Mouse (Mus musculus) adrenal gland, adult 18-20 months (tissue): ENCODE measurements around the gene Gabra6. TPM values are rescaled to one million over a fixed set of nuclear protein-coding genes. Genes with fewer than 3 reads are reported as not detected.

Experiments used
- DNase-seq, 2 experiments: peaks; one replicate each; pipeline ENCODE4 v3.0.0; 2021 to 2022; ENCODE audit warnings: low spot score in 2 of 2
- long read RNA-seq, 2 experiments: library from polyadenylated mRNA; stranded (forward); transcript quantifications; one replicate each; pipeline ENCODE4 v2.0.0; 2021
- total RNA-seq, 2 experiments: library from RNA; stranded (reverse); gene quantifications; 1 replicate in 1 of 2; 2 replicates in 1 of 2; pipeline ENCODE4 v1.2.3; 2021

Gene Gabra6
- not detected for total RNA-seq
- long read RNA-seq, experiment 1: 0 reads
- long read RNA-seq, experiment 2: 0 reads

DNA sequence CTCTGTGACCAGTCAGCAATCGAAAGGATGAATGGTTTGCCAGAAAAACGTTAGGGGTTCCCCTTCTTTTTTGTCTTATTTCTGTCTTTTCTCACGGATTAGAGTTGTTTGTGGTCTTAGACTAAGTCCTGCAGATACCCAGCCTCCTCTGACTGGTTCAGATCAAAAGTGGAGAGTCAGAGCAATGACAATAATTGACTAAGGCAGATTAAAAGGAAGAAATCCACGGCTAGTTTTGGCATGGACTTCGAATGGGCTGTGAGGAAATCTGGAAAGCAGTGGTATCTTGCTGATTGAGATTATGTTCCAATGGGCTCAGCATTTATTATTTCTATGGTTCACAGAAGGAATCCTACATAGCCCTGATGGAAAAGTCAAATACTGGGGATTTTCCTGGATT, at the start of gene Gabra6:
Gene Gabra6 (minus strand): TSS at position 191 of the 400 bp plus-strand sequence.
- no peak for DNase-seq

DNA sequence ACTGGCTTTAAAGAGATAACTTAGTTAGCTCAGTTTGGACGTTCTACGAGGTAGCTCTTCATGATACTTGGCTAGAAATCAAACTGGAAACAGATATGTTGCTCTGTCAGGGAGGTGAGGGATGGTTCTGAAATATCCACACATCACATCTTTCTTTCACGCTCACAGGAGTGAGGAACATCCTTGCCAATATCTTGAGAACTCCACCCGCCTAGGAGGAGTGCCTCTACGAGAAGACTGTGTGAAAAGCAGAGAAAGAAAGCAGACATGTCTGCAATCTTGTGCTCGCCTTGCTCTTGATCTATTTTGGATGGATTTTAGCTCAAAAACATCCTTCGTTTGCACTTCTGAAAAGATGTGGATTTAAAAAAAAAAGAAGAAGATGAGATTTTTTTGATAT, 44.7 kb upstream of the Gabra6 start:
- no peak for DNase-seq

DNA sequence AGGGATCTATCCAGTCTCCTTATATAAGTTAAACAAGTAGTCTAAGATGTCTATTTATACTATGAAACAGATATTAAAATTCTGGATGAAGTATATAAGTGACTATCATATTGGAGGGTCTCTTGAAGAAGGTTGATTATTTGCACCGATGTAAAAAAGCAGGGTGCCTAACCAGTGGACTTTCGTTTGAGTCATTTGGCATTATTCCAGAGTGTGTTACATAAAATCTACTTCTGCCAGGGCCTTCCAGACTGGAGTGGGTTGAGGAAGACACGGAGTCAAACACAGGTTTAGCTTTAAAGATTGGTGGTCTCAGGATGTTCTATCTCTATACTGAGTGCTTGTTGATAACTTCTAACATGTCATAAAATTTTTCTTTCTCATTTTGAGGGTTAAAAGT, 11.2 kb upstream of the Gabra6 start:
- no peak for DNase-seq

DNA sequence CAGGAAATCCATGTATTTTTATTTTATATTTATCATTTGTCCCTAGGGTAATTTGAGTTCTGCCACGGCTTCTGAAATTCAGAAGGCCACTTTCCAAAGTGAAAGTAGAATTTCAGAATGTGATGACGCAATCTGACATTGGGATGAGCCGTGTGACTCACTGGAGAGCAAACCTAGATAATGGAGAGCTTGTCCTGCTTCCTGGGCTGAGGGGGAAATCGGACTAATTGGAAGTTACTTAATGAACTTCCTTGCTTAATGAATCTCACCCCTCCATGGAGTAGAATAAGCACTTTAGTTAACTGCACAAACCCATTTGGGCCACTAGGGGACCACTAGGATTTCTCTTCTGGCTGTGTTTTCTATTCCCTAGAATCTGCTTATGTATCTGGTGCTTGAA, 5.4 kb upstream of the Gabra6 start:
- peak in 1 of 2 experiments; percentile 4 for DNase-seq

DNA sequence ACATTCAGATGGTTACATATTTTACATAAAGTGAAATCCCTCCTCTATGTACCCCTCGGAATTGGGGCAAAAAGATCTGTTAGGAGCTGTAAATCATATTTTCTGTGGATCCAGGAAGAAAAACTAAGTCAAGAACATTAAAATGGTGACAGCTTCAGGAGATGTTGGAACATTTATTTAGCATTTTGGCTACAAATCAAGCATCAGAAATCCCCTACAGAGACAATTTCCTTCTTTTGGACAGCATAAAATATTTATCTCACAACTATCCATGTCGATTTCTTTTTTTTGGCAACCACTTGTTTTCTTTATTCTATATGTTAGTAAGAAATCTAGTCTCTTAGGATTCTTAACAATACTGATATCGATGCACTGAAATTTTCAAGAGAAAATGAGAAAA, 688 bp upstream of the Gabra6 start:
- DNase-seq: no peak

DNA sequence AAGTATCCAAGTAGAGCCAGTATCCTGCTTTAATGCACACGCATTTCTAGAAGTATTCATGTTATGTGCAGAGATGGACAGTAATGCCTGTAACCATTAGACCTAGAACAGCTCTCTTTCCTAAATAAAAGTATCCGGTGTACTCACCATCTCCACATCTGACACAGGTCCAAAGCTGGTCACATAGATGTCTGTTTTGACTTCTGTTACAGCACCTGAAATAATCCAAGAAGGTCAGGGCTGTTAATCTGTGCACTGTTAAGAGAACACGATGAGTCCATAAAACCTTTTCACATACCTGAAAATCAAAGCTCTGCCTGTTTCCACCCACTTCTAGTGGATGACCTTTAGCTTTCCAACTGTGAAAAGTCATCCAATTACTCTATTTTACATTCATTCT, 1.4 kb downstream of the Gabra6 start:
- no peak for DNase-seq

DNA sequence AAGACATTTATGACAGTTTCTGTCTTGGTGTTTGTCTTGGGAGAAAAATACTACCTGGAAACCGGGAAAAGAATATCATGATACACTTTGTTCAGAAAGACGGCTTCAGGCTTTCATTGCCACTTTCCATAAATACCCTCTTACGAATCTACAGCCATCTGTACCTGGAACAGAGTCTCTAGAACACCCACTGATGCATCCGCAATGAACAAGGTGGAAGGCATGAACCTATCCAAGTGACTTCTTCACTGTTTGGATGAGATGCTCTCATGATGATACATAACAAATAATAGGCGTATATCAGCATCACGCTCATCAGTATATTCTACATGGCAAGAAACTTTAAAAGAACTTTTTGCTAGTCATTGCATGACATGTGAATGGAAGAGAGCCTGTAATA, 1.8 kb downstream of the Gabra6 start:
- no peak for DNase-seq

DNA sequence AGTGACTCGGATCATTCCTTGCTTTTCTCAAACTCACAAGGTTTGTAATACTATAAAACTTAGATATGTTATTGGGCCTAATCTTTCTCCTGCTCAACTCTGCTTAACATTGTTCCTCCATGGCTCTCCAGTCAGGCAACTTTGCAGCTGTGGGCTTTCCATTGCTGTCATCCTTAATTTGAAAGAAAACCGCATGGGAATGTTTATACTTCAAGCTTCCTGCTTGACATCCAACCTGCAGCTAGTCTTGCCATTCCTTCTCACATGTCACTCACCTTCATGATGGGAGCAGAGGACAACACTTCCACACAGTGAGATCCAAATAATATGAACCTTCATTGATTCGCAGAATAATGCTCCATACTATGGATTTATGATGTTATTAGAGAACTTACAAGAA, 2.9 kb downstream of the Gabra6 start:
- no peak for DNase-seq

DNA sequence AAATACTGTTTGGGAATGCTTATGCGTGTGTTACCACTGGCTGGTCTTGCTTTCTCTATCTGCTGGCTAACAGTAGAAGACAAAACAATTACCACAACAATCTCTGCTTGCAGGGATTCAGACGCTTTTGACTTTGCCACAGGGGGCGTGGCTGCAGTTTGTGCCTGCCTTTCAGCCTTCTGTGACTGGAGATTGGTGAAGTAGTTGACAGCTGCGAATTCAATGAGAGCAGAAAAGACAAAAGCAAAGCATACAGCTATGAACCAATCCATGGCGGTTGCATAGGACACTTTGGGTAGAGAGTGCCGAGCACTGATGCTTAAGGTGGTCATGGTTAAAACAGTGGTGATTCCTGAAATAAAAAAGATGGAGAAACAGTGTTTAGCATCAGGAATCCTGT, 6.0 kb downstream of the Gabra6 start:
- DNase-seq: no peak

DNA sequence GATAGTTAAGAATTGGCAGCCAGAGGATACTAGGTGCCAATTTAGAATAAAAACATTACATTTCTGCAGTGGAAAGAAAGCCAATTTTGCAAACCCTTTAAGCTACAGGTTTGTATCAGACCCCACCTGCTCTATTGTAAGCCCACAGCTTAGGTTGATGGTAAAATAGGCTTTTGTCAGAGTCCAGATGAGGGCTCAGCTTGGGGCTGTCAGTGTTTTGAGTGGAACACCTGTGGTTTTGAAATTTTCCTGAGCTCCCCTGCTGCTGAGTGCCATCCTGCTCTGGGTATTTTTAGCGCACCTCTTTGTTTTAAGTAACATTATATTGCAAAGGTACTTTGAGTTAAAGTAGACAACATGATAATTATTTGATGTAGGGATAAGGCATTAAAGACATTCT, 10.0 kb downstream of the Gabra6 start:
- no peak for DNase-seq

DNA sequence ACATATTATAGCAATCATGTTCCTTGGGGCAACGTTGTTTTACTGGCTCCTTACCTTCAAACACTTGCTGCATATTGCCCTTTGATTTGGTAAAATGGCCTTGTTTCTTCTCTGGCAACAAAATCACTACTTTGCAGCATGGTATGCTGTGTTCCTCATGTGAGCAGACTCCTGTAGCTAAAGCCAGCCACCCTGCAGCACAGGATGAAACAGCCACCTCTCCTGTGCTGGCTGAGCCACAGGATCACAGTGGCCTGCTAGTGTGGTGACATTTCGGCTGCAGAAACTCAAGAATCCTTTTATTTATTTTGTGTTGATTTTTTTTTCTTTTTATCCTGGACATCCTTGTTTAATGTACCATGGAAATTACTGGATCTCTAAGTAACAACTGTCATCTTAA, 11.8 kb downstream of the Gabra6 start:
- no peak for DNase-seq

DNA sequence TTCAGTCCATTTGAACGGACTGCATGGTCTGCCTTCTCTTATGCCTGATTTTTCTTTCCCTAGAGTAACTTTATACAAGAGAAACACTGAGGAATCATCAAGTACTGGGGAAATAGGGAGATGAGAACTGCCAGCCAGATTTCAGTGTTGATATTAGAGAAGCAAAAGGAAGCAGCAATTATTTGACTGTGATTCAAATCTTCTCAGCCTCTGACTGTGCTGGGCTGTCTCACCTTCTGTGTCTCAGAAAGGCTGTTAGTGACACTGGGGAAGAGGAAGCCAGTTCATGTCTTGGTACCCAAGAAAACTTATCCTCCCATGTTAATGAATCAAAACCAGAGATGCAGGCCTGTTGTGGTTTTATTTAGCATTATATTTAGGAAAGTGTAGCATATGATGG, 14.8 kb downstream of the Gabra6 start:
- DNase-seq: no peak

DNA sequence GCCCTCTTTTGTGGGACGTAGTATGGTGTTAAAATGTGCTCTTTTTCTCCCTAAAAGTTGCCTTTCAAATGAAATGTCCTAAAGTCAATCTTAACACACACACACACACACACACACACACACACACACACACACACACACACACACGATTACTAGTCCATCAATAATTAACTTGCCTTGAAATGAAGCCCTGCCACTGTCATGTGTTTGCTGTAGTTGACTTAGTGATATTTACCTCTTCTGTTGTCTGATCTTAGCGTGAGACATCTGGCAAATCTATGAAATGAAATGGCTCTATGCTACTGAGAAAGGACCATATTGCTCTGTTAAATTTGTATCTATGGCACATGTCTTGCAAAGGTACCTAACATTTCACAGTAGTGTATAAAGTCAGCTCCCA, 61.9 kb downstream of the Gabra6 start:
- DNase-seq: no peak

Other genes with a start within 250 kb of the Gabra6 start
- gene Gabra1, start 138.1 kb downstream of the Gabra6 start, total RNA-seq: under 1 TPM; 0.20 to 0.45 TPM
- gene Gabrb2, start 98.7 kb upstream of the Gabra6 start, total RNA-seq: under 1 TPM in 1 of 2 experiments, not detected in 1; 0.10 TPM